Comparison of ENCODE assay signal across 7 mouse cellular contexts in the genomic region with DNA sequence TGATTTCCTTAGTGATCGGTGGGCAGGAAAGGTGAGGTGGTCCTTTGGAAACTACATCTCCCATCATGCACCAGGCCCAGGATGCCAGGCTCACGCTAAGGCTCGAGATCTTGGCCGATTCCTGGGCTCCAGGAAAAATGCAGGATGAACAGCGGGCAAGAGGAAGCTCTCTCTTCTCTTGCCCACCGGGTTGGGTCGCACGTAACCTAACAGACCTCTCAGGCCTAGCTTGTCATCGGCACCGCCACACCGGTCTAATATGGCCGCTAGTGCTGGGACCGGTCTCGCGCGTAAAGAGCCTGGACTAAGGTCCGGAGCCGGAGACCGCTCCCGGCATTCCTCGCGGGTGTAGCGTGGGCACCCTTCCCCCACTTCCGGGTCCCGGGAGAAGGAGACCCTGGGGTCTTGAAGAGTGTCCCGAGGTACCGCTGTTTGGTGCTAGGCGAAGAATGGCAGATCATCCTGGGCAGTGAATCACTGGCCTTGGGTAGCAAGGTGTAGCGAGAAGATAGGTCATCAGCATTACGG. TPM values are rescaled to one million over a fixed set of nuclear protein-coding genes. Genes with fewer than 3 reads are reported as not detected.
DNase-seq lines count a peak whose midpoint lies in the region; ATAC-seq and TF ChIP-seq lines count a peak whose summit lies in the region.

Gene Thtpa, plus strand, starts transcription at position 81 of the 528 bp plus-strand sequence.

- no peaks in the 10 kb centered on the region for H3K9me3 ChIP-seq in hindbrain, embryonic 16.5 days (ENCODE audit: control insufficient read depth, low read length)
- no peaks in the 10 kb centered on the region for H3K9me3 ChIP-seq in megakaryocyte, embryonic 14.5 days

- intact Hi-C loops in gastrocnemius, adult 2 months (cut with DNase I): loop anchor here (10.0 kb wide), 2 partner anchors 200 to 840 kb away; partner anchors contain the start of genes Abhd4, Dad1 and Pabpn1
- intact Hi-C loops in left cerebral cortex, postnatal 10 days (cut with DNase I): no loop called here

- peak; percentile 82 for DNase-seq in ZHBTc4 (ENCODE audit: low read depth, low spot score)
- DNase-seq in cerebellum, postnatal 25 days: peak; percentile 90 to 91
- DNase-seq in gastrocnemius, adult 2 months: peak; percentile 87
- DNase-seq in left cerebral cortex, postnatal 10 days (ENCODE audit: extremely low spot score in 1 of 2, low spot score in 2 of 2): peak; percentile 65 to 88
- peak; percentile 77 for DNase-seq in right cerebral cortex, postnatal 4 days

- peak within 1 kb of the TSS; percentile 64 for H3K9ac ChIP-seq in hindbrain, embryonic 16.5 days (ENCODE audit: low read depth, low read length)

- peak within 1 kb of the TSS; percentile 90 for H3K27ac ChIP-seq in gastrocnemius, adult 2 months
- H3K27ac ChIP-seq in hindbrain, embryonic 16.5 days (ENCODE audit: low read depth, low read length): peak within 1 kb of the TSS; percentile 79

- TF ChIP-seq CTCF in gastrocnemius, adult 2 months (IDR thresholded peaks at IDR 0.05): no peak

- no peaks in the 10 kb centered on the region for H3K27me3 ChIP-seq in hindbrain, embryonic 16.5 days (replicated peaks; ENCODE audit: control insufficient read depth, insufficient read depth, low read length)
- H3K27me3 ChIP-seq in megakaryocyte, embryonic 14.5 days (replicated peaks): no peaks in the 10 kb centered on the region

- no peaks in the 10 kb centered on the region for H3K36me3 ChIP-seq in hindbrain, embryonic 16.5 days (ENCODE audit: control insufficient read depth, insufficient read depth, low read length)
- H3K36me3 ChIP-seq in megakaryocyte, embryonic 14.5 days (replicated peaks; ENCODE audit: low read length): peaks cover 33% of the 10 kb centered on the region

- peak within 1 kb of the TSS; percentile 65 for H3K4me2 ChIP-seq in hindbrain, embryonic 16.5 days (ENCODE audit: low read length)

- H3K4me3 ChIP-seq in gastrocnemius, adult 2 months: peak within 1 kb of the TSS; percentile 84
- peak within 1 kb of the TSS; percentile 44 for H3K4me3 ChIP-seq in hindbrain, embryonic 16.5 days (ENCODE audit: low read length)
- peak within 1 kb of the TSS; percentile 93 for H3K4me3 ChIP-seq in megakaryocyte, embryonic 14.5 days (replicated peaks)

- 2% methylated on average over 30 of the region's 30 CpGs for WGBS in hindbrain, embryonic 16.5 days

- H3K4me1 ChIP-seq in hindbrain, embryonic 16.5 days (ENCODE audit: control insufficient read depth, insufficient read depth, low read depth, low read length): peaks cover 35% of the 10 kb centered on the region
- peaks cover 71% of the 10 kb centered on the region for H3K4me1 ChIP-seq in megakaryocyte, embryonic 14.5 days

- ATAC-seq in hindbrain, embryonic 16.5 days: peak; percentile 43

RNA-seq across cellular contexts. Expression of gene Thtpa, which starts in this region (rescaled TPM):
- total RNA-seq in gastrocnemius, adult 2 months (2021): 10 to 100 TPM; 12.6 to 14.3 TPM
- polyA plus RNA-seq in hindbrain, embryonic 16.5 days (2015; fragmentation: Nextera tagmentation; extraction: Ambion mirVana): 34.4 and 36.1 TPM in 2 replicates
- total RNA-seq in left cerebral cortex, postnatal 10 days (2021): 10 to 100 TPM; 31.4 to 31.5 TPM
- 2.4 and 2.9 TPM in 2 replicates for polyA plus RNA-seq in megakaryocyte, embryonic 14.5 days (2012; ENCODE audit: insufficient read depth, low replicate concordance)

Comparison
In these comparisons a context has a peak if more than half of its experiments do, and no peak if none do; other contexts are left out.
1. Peak in every context shown above with its lines: DNase-seq, ATAC-seq, H3K4me3 ChIP-seq and H3K27ac ChIP-seq.